Mouse (Mus musculus) stomach, embryonic 15.5 days (tissue): ENCODE results near the gene Mrpl12. TPM values are rescaled to one million over a fixed set of nuclear protein-coding genes. Genes with fewer than 3 reads are reported as not detected.

ENCODE experiments used
- ATAC-seq: fragments of 200-750 bp; cut with Nextera tagmentation; 2 replicates; pipeline ENCODE4 v1.8.0; 2017; ENCODE audit warnings: low read depth, moderate number of reproducible peaks, moderate TSS enrichment; ENCODE audit not compliant: insufficient read depth, low FRiP score
- H3K27ac ChIP-seq: fragments of 300-500 bp; sonication (generic); 2 replicates; pipeline ENCODE4 v1.5.1; 2015; ENCODE audit warnings: mild to moderate bottlenecking, inconsistent platforms
- H3K27me3 ChIP-seq: fragments of 300-500 bp; sonication (generic); replicated peaks from 2 replicates; pipeline ENCODE4 v1.6.1; 2015; ENCODE audit warnings: inconsistent platforms
- H3K36me3 ChIP-seq: fragments of 300-500 bp; sonication (generic); 2 replicates; pipeline ENCODE4 v1.6.1; 2015; ENCODE audit warnings: inconsistent platforms
- H3K4me1 ChIP-seq: fragments of 300-500 bp; sonication (generic); 2 replicates; pipeline ENCODE4 v1.6.1; 2015; ENCODE audit warnings: inconsistent platforms
- H3K4me2 ChIP-seq: fragments of 300-500 bp; sonication (generic); 2 replicates; pipeline ENCODE4 v1.6.1; 2015; ENCODE audit warnings: mild to moderate bottlenecking, inconsistent platforms
- H3K4me3 ChIP-seq: fragments of 300-500 bp; sonication (generic); replicated peaks from 2 replicates; pipeline ENCODE4 v1.5.1; 2015; ENCODE audit warnings: inconsistent platforms
- H3K9ac ChIP-seq: fragments of 300-500 bp; sonication (generic); 2 replicates; pipeline ENCODE4 v1.6.1; 2015; ENCODE audit warnings: inconsistent platforms
- H3K9me3 ChIP-seq: fragments of 300-500 bp; sonication (generic); 2 replicates; pipeline ENCODE4 v1.6.1; 2016; ENCODE audit warnings: inconsistent platforms
- WGBS: fragments of 180-500 bp; shearing (Covaris S2); methylation state at CpG from one replicate; pipeline ENCODE4 v1.1.7; 2015; 5-methylcytosine and 5-hydroxymethylcytosine counted together
- polyA plus RNA-seq: library from polyadenylated mRNA; unstranded; fragments of >200 nt; fragmentation: Nextera tagmentation; extraction: Ambion mirVana; gene quantifications from 2 replicates; pipeline ENCODE4 v1.2.1, GENCODE M21; 2015

Mrpl12 gene
- polyA plus RNA-seq, 1 experiment from 2014 or later: 157 TPM

DNA sequence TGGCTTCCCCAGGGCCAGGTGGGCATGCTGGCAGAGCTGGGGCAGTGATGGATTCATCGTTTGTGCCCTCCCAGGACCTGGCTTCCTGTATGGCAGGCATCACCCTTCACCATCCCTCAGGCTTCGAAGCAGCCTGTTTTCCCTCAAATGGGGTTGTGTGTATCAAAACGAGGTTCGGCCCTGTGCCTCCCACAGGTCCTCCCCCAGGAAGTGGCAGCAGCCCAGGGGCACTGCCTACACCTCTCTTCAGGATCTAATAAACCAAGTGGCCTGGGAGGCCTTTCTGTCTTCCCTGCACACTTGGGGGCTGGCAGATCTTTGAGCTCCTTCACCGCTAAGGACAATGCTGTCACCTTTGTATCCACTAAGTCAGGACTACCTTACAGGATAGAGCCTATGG is 14.5 kb downstream of the Mrpl12 start:
- no peak overlapping the region for H3K4me3 ChIP-seq
- WGBS: 73% methylated on average over 5 of the region's 5 CpGs
- H3K4me1 ChIP-seq: peaks cover 21% of the 10 kb centered on the region; the same call in 1 of the 2 replicates
- H3K27ac ChIP-seq: peak overlapping the region; percentile 31; the same call in 1 of the 2 replicates
- peaks cover 34% of the 10 kb centered on the region for H3K36me3 ChIP-seq
- H3K9ac ChIP-seq: no peak overlapping the region
- no peaks in the 10 kb centered on the region for H3K9me3 ChIP-seq
- ATAC-seq: no peak
- H3K4me2 ChIP-seq: no peak overlapping the region
- H3K27me3 ChIP-seq: no peaks in the 10 kb centered on the region

DNA sequence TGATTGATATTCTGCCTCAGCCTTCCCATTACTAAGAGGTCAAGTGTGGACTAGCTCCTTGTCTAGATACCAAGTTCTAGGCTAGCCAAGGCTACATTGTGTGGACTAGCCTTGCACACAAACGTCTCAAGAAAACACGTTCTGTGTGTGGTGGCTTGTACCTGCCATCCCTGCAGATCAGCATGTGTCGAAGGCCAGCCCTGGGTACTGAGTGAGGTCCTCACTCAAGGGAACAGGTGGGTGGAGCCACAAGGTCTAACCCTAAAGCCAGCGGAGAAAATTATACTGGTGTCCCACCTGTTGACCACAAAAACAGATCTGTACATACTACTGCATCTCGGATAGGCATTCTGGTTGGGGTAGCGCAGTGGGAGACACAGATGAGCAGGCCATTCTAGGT is 15.5 kb downstream of the Mrpl12 start:
- H3K4me2 ChIP-seq: 0 out of 2 replicates have a peak overlapping the region, but pooled peaks have one; percentile 12
- WGBS: 76% methylated on average over 6 of the region's 6 CpGs
- H3K9me3 ChIP-seq: no peaks in the 10 kb centered on the region
- ATAC-seq: no peak; the same call in 1 of the 2 replicates
- no peak overlapping the region for H3K4me3 ChIP-seq
- H3K27ac ChIP-seq: peak overlapping the region; percentile 77
- no peaks in the 10 kb centered on the region for H3K27me3 ChIP-seq
- H3K36me3 ChIP-seq: peaks cover 24% of the 10 kb centered on the region
- H3K4me1 ChIP-seq: 0 out of 2 replicates have a peak, but pooled peaks cover 17% of the 10 kb centered on the region
- no peak overlapping the region for H3K9ac ChIP-seq

DNA sequence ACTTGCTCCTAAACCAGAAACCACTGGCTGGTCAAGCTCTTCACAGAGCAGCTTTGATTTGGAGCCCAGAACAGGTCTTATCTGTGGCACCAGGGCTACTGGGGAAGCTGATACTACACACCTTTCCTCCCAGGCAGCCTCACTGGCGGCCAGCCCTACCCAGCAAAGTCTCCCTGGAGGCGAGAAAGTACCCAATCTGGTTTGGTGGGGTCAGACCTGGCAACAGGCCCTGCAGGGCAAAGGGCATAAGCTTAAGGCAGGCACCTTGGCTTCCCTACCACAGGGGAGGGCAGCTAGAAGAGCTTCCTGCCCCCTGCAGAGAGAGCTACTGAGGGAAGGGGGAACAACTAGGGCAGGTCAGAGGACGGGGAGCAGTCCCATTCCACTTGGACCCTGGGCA is 15.9 kb downstream of the Mrpl12 start:
- H3K4me3 ChIP-seq: no peak overlapping the region
- ATAC-seq: peak; percentile 85
- H3K9me3 ChIP-seq: no peaks in the 10 kb centered on the region
- 13% methylated on average over 3 of the region's 3 CpGs for WGBS
- peak overlapping the region; percentile 77 for H3K27ac ChIP-seq
- H3K36me3 ChIP-seq: peaks cover 23% of the 10 kb centered on the region
- H3K27me3 ChIP-seq: no peaks in the 10 kb centered on the region
- H3K4me1 ChIP-seq: 0 out of 2 replicates have a peak, but pooled peaks cover 17% of the 10 kb centered on the region
- no peak overlapping the region for H3K9ac ChIP-seq
- 0 out of 2 replicates have a peak overlapping the region, but pooled peaks have one; percentile 12 for H3K4me2 ChIP-seq

DNA sequence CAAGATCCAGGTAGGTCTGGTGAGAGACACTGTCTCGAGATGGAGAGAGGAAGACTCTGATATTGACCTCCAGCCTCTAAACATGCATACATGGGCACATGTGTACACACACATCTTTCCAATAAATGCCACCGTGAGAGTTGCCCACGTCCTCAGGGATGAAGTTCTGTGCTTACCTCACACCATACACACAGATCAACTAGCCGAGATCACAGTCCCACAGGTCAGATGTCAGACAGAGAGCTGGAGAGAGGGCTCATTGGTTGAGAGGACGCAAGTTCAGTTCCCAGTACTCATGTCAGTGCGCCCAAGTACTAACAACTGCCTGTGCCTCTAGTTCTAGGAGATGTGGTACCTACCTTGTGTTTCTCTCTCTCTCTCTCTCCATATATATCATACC is 16.6 kb downstream of the Mrpl12 start:
- Histone ChIP-seq H3K27me3 (no peaks in the 10 kb centered on the region), H3K9ac (no peak overlapping the region), H3K9me3 (no peaks in the 10 kb centered on the region), H3K36me3 (peaks cover 19% of the 10 kb centered on the region), H3K4me1 (0 out of 2 replicates have a peak, but pooled peaks cover 17% of the 10 kb centered on the region), H3K4me2 (no peak overlapping the region), H3K27ac (peak overlapping the region; percentile 77; the same call in 1 of the 2 replicates), H3K4me3 (no peak overlapping the region)
- 59% methylated on average over 6 of the region's 6 CpGs for WGBS
- ATAC-seq: no peak

DNA sequence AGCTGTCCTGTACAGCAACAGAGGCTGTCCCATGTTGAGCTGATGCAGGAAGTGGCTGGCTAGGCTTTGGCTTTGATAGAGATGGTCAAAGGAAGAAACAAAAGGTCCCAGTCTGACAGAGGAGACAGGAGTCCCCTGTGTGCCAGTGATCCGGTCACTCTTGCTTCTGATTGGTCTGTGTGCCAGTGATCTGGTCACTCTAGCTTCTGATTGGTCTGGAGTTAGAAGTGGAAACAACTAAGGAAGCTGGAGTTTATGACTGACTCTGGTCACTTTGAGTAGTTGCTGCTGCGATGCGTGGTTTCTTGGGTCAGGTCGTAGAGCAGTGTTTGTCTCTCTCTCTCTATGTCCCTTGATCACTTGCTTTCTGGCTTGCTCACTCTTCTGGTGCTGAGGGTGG is 17.3 kb downstream of the Mrpl12 start:
- Histone ChIP-seq H3K4me1 (0 out of 2 replicates have a peak, but pooled peaks cover 17% of the 10 kb centered on the region), H3K27me3 (no peaks in the 10 kb centered on the region), H3K4me3 (no peak overlapping the region), H3K4me2 (no peak overlapping the region), H3K9me3 (no peaks in the 10 kb centered on the region), H3K9ac (no peak overlapping the region), H3K36me3 (peaks cover 14% of the 10 kb centered on the region), H3K27ac (no peak overlapping the region)
- 85% methylated on average over 4 of the region's 4 CpGs for WGBS
- no peak for ATAC-seq

DNA sequence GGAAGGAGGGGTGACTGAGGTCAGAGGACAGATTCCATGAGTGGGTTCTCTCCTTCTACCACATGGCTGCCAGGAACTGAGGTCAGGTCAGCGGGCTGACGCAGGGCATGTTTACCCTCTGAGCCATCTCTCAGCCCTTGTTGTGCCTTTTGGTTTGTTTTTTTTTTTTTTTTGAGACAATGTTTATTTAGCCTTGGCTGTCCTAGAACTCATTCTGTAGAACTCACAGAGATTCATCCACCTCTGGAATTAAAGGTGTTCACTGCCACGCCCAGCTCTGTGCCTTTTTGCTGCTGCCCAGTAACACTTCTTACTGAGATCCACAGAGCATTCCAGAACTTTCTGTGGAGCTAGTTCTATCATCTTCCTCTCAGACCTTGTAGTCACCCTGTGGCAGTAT is 21.2 kb downstream of the Mrpl12 start:
- 92% methylated on average over 3 of the region's 3 CpGs for WGBS
- no peaks in the 10 kb centered on the region for H3K27me3 ChIP-seq
- H3K27ac ChIP-seq: no peak overlapping the region
- H3K9me3 ChIP-seq: no peaks in the 10 kb centered on the region
- H3K4me3 ChIP-seq: no peak overlapping the region
- H3K9ac ChIP-seq: no peak overlapping the region
- ATAC-seq: no peak
- H3K4me1 ChIP-seq: peaks cover 3% of the 10 kb centered on the region; the same call in 1 of the 2 replicates
- H3K36me3 ChIP-seq: no peaks in the 10 kb centered on the region
- no peak overlapping the region for H3K4me2 ChIP-seq

DNA sequence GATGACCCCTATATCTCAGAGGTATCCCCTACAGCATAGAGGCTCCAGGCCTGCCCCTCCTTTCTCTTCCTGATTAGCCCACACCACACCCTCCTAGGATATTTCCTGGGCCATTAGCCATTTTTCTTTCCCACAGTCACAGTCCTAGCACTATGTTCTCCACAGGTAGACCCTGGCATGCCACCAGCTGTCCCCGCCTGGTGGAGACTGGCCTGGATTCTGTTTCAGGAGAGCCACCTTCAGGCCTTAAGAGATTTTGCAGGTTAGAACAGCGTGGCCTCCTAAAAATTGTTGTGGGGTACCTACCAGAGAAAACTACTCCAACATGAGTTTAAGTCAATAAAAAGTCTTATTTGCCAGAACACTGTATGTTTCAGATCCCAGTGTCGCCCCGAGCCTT is 22.5 kb downstream of the Mrpl12 start:
- no peak overlapping the region for H3K4me2 ChIP-seq
- ATAC-seq: peak; percentile 61; the same call in 1 of the 2 replicates
- H3K27ac ChIP-seq: peak overlapping the region; percentile 70
- H3K4me1 ChIP-seq: peaks cover 3% of the 10 kb centered on the region; the same call in 1 of the 2 replicates
- H3K9ac ChIP-seq: no peak overlapping the region
- H3K36me3 ChIP-seq: no peaks in the 10 kb centered on the region
- WGBS: 63% methylated on average over 4 of the region's 4 CpGs
- no peaks in the 10 kb centered on the region for H3K27me3 ChIP-seq
- H3K9me3 ChIP-seq: no peaks in the 10 kb centered on the region
- no peak overlapping the region for H3K4me3 ChIP-seq

DNA sequence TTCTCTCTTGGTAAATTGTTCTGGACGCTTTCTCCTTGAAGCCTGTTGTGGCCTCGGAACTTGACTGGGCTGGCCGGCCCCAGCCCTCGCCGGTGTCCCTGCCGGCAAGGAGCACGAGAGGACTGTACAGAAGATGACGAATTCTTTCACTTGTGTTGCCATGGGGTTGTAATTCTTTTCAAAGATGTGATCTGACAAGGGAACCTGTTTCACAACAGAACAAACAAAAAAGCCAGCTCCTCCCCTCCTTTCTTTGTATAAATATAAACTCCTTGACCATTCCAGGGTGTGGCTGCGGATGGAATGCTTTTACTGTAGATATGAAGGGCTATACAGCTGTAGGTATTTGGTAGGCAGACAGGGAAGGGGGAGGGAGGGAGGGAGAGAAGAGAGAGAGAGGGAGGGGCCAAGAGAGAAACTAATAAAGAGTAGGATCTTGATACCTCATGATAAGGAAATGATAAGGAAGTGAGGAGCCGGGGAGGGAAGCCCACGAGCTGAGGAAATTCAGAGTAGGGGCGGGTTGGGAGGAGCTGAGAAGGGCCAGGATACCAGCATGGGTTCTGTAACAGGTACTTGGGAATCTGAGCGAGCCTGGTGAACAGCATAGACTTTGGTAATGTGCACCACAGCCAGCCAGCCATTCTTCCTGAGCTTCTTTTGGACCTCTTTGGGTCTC is 23.3 kb downstream of the Mrpl12 start:
- Histone ChIP-seq H3K4me3 (no peak overlapping the region), H3K27ac (peak overlapping the region; percentile 86), H3K9me3 (no peaks in the 10 kb centered on the region), H3K4me1 (peaks cover 3% of the 10 kb centered on the region; the same call in 1 of the 2 replicates), H3K4me2 (no peak overlapping the region; the same call in 1 of the 2 replicates), H3K36me3 (no peaks in the 10 kb centered on the region), H3K27me3 (no peaks in the 10 kb centered on the region), H3K9ac (no peak overlapping the region)
- 56% methylated on average over 13 of the region's 13 CpGs for WGBS
- peak; percentile 87 for ATAC-seq

DNA sequence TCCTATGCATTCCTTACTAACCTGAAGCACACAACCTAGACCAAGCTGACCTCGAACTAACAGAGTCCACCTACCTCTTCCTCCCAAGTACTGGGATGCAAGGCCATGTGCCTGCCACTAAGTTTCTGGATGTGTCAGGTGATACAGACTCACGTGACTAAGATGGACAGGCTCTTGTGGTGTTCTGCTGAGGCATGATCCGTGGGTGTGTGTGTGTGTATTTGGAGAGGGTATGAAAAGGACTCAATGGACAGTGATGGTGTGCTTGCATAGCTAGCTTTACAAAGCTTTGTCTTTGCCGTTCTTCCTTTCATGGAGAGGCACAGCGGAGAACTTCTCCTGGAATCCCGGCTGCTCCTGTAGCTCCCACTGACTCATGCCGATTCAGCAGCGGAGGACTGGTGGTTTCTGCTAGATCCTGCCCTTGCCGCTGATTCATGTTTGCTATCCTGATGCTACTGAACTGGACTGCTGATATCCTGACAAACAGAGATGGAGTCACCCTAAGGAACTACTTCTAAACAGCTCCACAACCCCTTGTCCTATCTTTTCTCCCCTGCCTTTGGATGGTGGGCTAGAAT is 24.0 kb downstream of the Mrpl12 start:
- Histone ChIP-seq H3K4me2 (no peak overlapping the region), H3K27me3 (no peaks in the 10 kb centered on the region), H3K4me1 (peaks cover 3% of the 10 kb centered on the region; the same call in 1 of the 2 replicates), H3K9ac (no peak overlapping the region), H3K27ac (peak overlapping the region; percentile 86), H3K36me3 (no peaks in the 10 kb centered on the region), H3K4me3 (no peak overlapping the region), H3K9me3 (no peaks in the 10 kb centered on the region)
- WGBS: 72% methylated on average over 9 of the region's 9 CpGs
- 0 out of 2 replicates have a peak, but pooled peaks have one; percentile 5 for ATAC-seq

DNA sequence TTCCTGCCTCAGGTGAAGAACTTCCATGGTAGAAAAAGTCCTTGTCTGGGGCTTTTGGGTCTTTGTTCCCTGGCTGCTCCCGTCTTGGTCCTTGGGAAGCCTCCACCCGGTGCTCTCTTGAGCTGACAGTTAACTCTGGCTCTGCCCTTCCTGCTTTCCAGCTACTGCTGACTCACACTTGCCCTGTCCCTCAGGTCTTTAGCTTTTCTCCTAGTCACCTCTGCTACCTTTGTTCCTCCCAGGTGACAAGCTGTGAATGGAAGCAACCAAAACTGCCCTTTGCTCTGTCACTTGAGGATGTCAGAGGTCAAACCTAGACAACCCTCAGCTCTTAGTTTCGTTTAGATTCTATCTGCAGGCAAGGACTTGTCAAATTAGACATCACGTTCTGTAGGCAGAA is 25.5 kb downstream of the Mrpl12 start:
- Histone ChIP-seq H3K4me2 (peak overlapping the region; percentile 51; the same call in 1 of the 2 replicates), H3K9ac (no peak overlapping the region), H3K4me1 (peaks cover 3% of the 10 kb centered on the region; the same call in 1 of the 2 replicates), H3K36me3 (no peaks in the 10 kb centered on the region), H3K27ac (peak overlapping the region; percentile 73; the same call in 1 of the 2 replicates), H3K27me3 (no peaks in the 10 kb centered on the region), H3K9me3 (no peaks in the 10 kb centered on the region), H3K4me3 (no peak overlapping the region)
- 44% methylated on average over 4 of the region's 4 CpGs for WGBS
- ATAC-seq: no peak

DNA sequence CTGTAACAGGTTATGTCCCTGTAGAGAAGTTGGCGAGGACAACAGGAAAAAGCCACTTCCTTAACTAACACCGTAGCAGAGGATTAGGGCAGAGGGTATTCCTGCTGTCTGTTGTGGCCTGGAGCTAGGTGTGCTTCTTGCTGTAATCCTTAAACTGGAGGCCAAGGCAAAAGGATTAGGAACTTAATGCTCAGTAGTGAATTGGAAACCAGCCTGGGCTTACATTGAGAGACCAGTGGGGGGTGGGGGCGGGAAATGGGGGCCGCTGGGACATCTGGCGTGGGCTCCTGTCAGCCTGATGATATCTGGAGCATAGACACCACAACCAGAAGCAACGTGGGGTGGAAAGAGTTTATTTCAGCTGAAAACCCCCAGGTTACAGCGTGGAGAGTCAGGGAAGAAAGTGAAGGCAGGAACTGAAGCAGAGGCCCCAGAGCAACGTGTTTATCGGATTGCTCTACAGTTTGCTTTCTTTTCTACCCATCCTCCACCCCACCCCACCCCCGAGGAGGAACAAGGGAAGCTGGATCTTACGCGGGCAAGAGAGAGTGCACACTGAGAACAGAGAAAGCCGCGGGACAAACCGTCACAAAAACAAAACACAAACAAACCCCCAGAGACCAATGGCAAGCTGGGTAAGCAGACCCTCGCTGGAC is 26.1 kb downstream of the Mrpl12 start:
- Histone ChIP-seq H3K4me1 (peaks cover 3% of the 10 kb centered on the region; the same call in 1 of the 2 replicates), H3K9me3 (no peaks in the 10 kb centered on the region), H3K4me2 (peak overlapping the region; percentile 51), H3K27ac (peak overlapping the region; percentile 73; the same call in 1 of the 2 replicates), H3K9ac (peak overlapping the region; percentile 11; the same call in 1 of the 2 replicates), H3K27me3 (no peaks in the 10 kb centered on the region), H3K4me3 (peak overlapping the region; percentile 26), H3K36me3 (no peaks in the 10 kb centered on the region)
- no peak for ATAC-seq
- WGBS: 7% methylated on average over 16 of the region's 16 CpGs
